Mouse (Mus musculus) forebrain, embryonic 10.5 days (tissue): ENCODE data around the gene Pole4. TPM values are rescaled to one million over a fixed set of nuclear protein-coding genes. Genes with fewer than 3 reads are reported as not detected.

Experiments used
- DNase-seq: peaks from one replicate; pipeline ENCODE4 v3.0.0-alpha.2; 2017; ENCODE audit warnings: low spot score; ENCODE audit errors: extremely low spot score
- H3K27ac ChIP-seq: fragments of 300-500 bp; sonication (generic); 2 replicates; pipeline ENCODE4 v1.5.1; 2016; ENCODE audit warnings: mild to moderate bottlenecking
- H3K27me3 ChIP-seq: fragments of 300-500 bp; sonication (generic); 2 replicates; pipeline ENCODE4 v1.6.1; 2016; ENCODE audit warnings: mild to moderate bottlenecking; ENCODE audit not compliant: poor library complexity, severe bottlenecking
- H3K36me3 ChIP-seq: fragments of 300-500 bp; sonication (generic); replicated peaks from 2 replicates; pipeline ENCODE4 v1.6.1; 2016; ENCODE audit warnings: mild to moderate bottlenecking, moderate library complexity
- H3K4me1 ChIP-seq: fragments of 300-500 bp; sonication (generic); 2 replicates; pipeline ENCODE4 v1.6.1; 2016
- H3K4me3 ChIP-seq: fragments of 300-500 bp; sonication (generic); 2 replicates; pipeline ENCODE4 v1.5.1; 2016; ENCODE audit warnings: mild to moderate bottlenecking, moderate library complexity
- H3K9me3 ChIP-seq: fragments of 300-500 bp; sonication (generic); 2 replicates; pipeline ENCODE4 v1.6.1; 2016; ENCODE audit warnings: mild to moderate bottlenecking, moderate library complexity
- WGBS: fragments of 180-500 bp; shearing (Covaris S2); methylation state at CpG from one replicate; pipeline ENCODE4 v1.1.7; 2016; 5-methylcytosine and 5-hydroxymethylcytosine counted together
- polyA plus RNA-seq: library from polyadenylated mRNA; unstranded; fragments of >200 nt; fragmentation: Nextera tagmentation; extraction: Ambion mirVana; gene quantifications from 2 replicates; pipeline ENCODE4 v1.2.1, GENCODE M21; 2016

The Pole4 gene
- polyA plus RNA-seq, 1 experiment from 2014 or later, result 92.5 TPM

- Histone ChIP-seq H3K4me1 (no peaks in the 10 kb centered on the region; the same call in 1 of the 2 replicates), H3K27me3 (no peaks in the 10 kb centered on the region), H3K36me3 (no peaks in the 10 kb centered on the region), H3K4me3 (no peak overlapping the region), H3K9me3 (no peaks in the 10 kb centered on the region), H3K27ac (no peak overlapping the region)
- DNase-seq, result no peak
- 80% methylated on average over 8 of the region's 8 CpGs for WGBS
Observed at GRCm38 (mm10) chr6:82595461-82596090, 109.6 kb downstream of the Pole4 start.

- 89% methylated on average over 7 of the region's 7 CpGs for WGBS
- no peak for DNase-seq
- Histone ChIP-seq H3K9me3 (no peaks in the 10 kb centered on the region), H3K4me1 (no peaks in the 10 kb centered on the region), H3K36me3 (no peaks in the 10 kb centered on the region), H3K27me3 (no peaks in the 10 kb centered on the region), H3K4me3 (no peak overlapping the region), H3K27ac (no peak overlapping the region)
Observed at GRCm38 (mm10) chr6:82589387-82589786, 115.8 kb downstream of the Pole4 start.

- H3K36me3 ChIP-seq, result no peaks in the 10 kb centered on the region
- WGBS, result 73% methylated on average over 6 of the region's 6 CpGs
- no peaks in the 10 kb centered on the region for H3K9me3 ChIP-seq
Observed at GRCm38 (mm10) chr6:82585396-82585795, 119.8 kb downstream of the Pole4 start.

GRCm38 (mm10) chr6:82575445-82575844 is 129.7 kb downstream of the Pole4 start:
- no peak for DNase-seq
- no peaks in the 10 kb centered on the region for H3K4me1 ChIP-seq
- H3K27me3 ChIP-seq, result no peaks in the 10 kb centered on the region
- H3K4me3 ChIP-seq, result no peak overlapping the region
- no peaks in the 10 kb centered on the region for H3K36me3 ChIP-seq
- no peaks in the 10 kb centered on the region for H3K9me3 ChIP-seq
- H3K27ac ChIP-seq, result no peak overlapping the region
- WGBS, result 93% methylated on average over 5 of the region's 5 CpGs

More at GRCm38 (mm10) chr6:82585396-82585795, 119.8 kb downstream of the Pole4 start:
- Histone ChIP-seq H3K4me3 (no peak overlapping the region), H3K27me3 (no peaks in the 10 kb centered on the region), H3K27ac (no peak overlapping the region), H3K4me1 (no peaks in the 10 kb centered on the region)
- DNase-seq, result no peak

Other genes starting within 250 kb of the Pole4 start
- 36.1 and 39.0 TPM in 2 replicates for gene Hk2, start 69.1 kb upstream of the Pole4 start, polyA plus RNA-seq
- 1.8 TPM in 2 replicates for gene Sema4f, start 234.4 kb upstream of the Pole4 start, polyA plus RNA-seq
- 0.81 TPM in 1 of 2 replicates, not detected in the other for gene M1ap, start 241.5 kb upstream of the Pole4 start, polyA plus RNA-seq